Mouse (Mus musculus): ENCODE measurements around the gene Olfr171.
"Not testable (repeated sequence)": the region's sequence is repeated elsewhere in the genome, so short reads cannot be mapped to it uniquely, and the experiment has no call there.

Gene Olfr171

DNA sequence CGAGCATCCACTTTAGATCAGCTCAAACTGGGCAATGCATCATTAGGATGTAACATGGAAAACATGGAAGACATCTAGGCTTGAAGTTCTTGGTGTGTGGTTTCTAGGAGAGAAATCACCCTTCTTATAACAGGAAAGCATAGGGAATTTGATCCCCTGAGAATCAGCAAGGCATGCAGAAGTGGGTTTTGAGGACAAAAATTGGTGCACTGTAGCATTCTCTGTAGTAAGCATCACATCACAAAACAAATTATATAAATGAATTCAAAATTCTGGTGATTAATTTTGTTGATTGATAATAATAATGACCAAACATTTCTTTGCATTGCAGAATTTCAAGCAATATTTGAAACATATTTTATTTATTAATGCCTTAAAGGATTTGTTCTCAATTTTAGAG is at the start of gene Olfr171:
Gene Olfr171, minus strand, starts transcription at position 101 of the 400 bp plus-strand sequence.
- no peak for DNase-seq (ENCODE audit: low spot score)

DNA sequence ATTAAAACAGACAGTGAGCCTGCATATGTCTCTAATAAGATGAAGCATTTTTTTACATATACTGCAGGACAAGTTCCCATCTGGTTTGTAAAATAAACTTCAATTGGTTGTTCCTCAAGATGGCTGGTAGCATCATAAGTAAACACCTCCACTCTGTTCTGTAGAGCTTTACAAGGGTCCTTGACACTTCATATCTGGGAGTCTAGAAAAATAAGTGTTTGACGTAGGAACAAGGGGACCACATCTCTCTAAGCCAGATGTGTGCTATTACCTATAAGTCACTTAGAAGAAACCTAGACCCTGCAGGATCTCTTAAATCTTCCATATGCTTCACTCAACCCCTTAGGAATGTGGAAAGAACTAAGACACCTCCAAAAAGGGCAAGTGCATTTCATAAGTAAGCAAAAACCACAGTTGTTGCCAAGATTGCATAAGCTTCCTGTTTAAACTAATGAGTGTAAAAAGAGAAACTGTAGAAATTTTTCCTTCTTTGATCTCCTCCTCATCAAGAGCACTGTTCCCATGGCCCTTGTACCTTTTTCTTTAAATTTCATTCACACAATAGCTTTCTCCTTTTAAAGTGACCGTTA is 41.1 kb upstream of the Olfr171 start:
- peak; percentile 29 for DNase-seq (ENCODE audit: low spot score)

DNA sequence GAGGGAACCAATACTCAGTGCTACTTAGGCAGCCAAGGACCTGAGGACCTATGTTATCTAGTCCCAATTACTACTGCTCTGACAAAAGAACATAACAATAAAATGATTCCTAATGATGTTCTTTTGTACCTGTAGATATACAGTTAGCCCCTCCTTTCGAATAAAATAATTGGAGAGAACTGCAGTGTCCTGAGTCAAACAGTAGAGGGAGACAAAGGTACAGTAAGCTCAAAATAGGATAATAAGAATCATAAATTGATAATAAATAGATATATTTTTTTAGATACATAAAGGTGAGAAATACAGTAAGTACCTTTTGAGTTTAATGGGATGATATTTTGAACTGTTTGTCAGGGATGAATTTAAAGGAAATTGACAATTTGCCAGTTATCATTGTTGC is 36.6 kb upstream of the Olfr171 start:
- no peak for DNase-seq (ENCODE audit: low spot score)

DNA sequence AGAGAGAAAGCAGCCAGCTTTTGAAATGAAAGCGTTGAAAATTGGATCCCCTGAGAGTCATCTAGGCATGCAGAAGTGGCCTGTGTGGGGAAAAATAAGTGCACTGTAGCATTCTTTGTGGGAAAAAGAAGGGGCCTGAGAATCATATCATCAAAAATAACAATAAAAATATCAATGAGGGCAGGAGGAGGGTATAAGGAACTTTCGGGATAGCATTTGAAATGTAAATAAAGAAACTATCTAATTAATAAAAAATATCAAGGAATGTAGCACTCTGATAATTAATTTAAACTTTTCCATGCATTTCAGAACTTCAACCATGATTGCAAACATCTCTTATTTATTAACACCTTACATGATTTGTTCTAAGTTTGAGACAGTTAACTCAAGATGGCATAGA is 17.9 kb downstream of the Olfr171 start, which contains the start of gene Olfr170:
Gene Olfr170, minus strand, starts transcription at position 101 of the 400 bp plus-strand sequence.
- DNase-seq (ENCODE audit: low spot score), result not testable (repeated sequence)

DNA sequence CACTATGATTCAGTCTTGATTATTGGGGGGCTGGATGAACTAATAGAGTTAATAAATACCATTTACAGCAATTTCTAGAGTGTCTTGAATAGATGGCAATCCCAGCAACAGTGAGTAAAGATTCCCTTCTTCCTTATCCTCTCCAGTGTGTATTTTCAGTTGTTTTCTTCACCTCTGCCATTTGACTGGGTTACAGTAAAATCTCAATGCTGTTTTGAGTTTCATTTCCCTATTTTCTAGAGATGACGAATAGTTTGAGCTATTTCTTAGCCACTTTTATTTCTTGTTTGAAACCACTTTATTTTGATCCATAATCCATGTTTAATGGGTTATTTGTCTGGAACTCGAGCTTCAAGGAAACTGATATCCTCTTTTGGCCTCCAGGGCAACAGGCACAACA is 26.6 kb downstream of the Olfr171 start:
- DNase-seq (ENCODE audit: low spot score), result no peak
